Mouse (Mus musculus) splenic B cell, adult 2 months (primary cell): ENCODE measurements at regions not wholly inside any gene's neighbourhood (a gene's known extent, or its start where the extent isn't known, plus 50 kb on each side); places are given as distances from the start of the nearest gene placed in this dataset.

ENCODE experiments used
- DNase-seq: peaks from one replicate; pipeline ENCODE4 v3.0.0-alpha.2; 2011; ENCODE audit warnings: low read depth, low spot score
- H3K27me3 ChIP-seq: 2 replicates; pipeline ENCODE4 v1.6.1; 2012; ENCODE audit warnings: mild to moderate bottlenecking, low read length, moderate library complexity, mixed read lengths; ENCODE audit not compliant: control insufficient read depth, poor library complexity, insufficient read depth, severe bottlenecking
- H3K36me3 ChIP-seq: 2 replicates; pipeline ENCODE4 v1.6.1; 2012; ENCODE audit warnings: mild to moderate bottlenecking, low read length, moderate library complexity, mixed read lengths; ENCODE audit not compliant: control insufficient read depth, poor library complexity, insufficient read depth, severe bottlenecking

GRCm38 (mm10) chr10:9119249-9119648, 233.4 kb upstream of the Sash1 start:
- H3K36me3 ChIP-seq: no peaks in the 10 kb centered on the region
- no peak for DNase-seq
- no peaks in the 10 kb centered on the region; the same call in 1 of the 2 replicates for H3K27me3 ChIP-seq

- Histone ChIP-seq H3K27me3 (no peaks in the 10 kb centered on the region; the same call in 1 of the 2 replicates), H3K36me3 (no peaks in the 10 kb centered on the region)
- no peak for DNase-seq
These were observed 232.0 kb upstream of the Sash1 start for GRCm38 (mm10) chr10:9117648-9118551.

GRCm38 (mm10) chr10:9117134-9117533, 231.3 kb upstream of the Sash1 start:
- no peaks in the 10 kb centered on the region; the same call in 1 of the 2 replicates for H3K27me3 ChIP-seq
- no peaks in the 10 kb centered on the region for H3K36me3 ChIP-seq
- no peak for DNase-seq

- Histone ChIP-seq H3K27me3 (no peaks in the 10 kb centered on the region; the same call in 1 of the 2 replicates), H3K36me3 (no peaks in the 10 kb centered on the region)
- DNase-seq: no peak
These were observed 227.8 kb upstream of the Sash1 start for GRCm38 (mm10) chr10:9113706-9114105.

GRCm38 (mm10) chr10:9111051-9111450, 225.2 kb upstream of the Sash1 start:
- Histone ChIP-seq H3K36me3 (no peaks in the 10 kb centered on the region), H3K27me3 (no peaks in the 10 kb centered on the region)
- no peak for DNase-seq

- Histone ChIP-seq H3K36me3 (no peaks in the 10 kb centered on the region), H3K27me3 (no peaks in the 10 kb centered on the region)
- no peak for DNase-seq
These were observed 210.3 kb upstream of the Sash1 start for GRCm38 (mm10) chr10:9096207-9096606.

GRCm38 (mm10) chr10:9095163-9095562, 209.3 kb upstream of the Sash1 start:
- Histone ChIP-seq H3K36me3 (no peaks in the 10 kb centered on the region), H3K27me3 (no peaks in the 10 kb centered on the region)
- no peak for DNase-seq

GRCm38 (mm10) chr10:9092237-9092885, 206.5 kb upstream of the Sash1 start:
- DNase-seq: no peak
- H3K27me3 ChIP-seq: no peaks in the 10 kb centered on the region
- no peaks in the 10 kb centered on the region for H3K36me3 ChIP-seq

- H3K36me3 ChIP-seq: no peaks in the 10 kb centered on the region
- no peaks in the 10 kb centered on the region for H3K27me3 ChIP-seq
- no peak for DNase-seq
These were observed 205.1 kb upstream of the Sash1 start for GRCm38 (mm10) chr10:9090961-9091360.

- no peaks in the 10 kb centered on the region for H3K27me3 ChIP-seq
- no peaks in the 10 kb centered on the region for H3K36me3 ChIP-seq
- no peak for DNase-seq
These were observed 202.0 kb upstream of the Sash1 start for GRCm38 (mm10) chr10:9087871-9088270.

GRCm38 (mm10) chr10:9087171-9087570, 201.3 kb upstream of the Sash1 start:
- no peaks in the 10 kb centered on the region for H3K36me3 ChIP-seq
- H3K27me3 ChIP-seq: no peaks in the 10 kb centered on the region
- DNase-seq: no peak

- DNase-seq: no peak
These were observed 200.8 kb upstream of the Sash1 start for GRCm38 (mm10) chr10:9086666-9087065.

GRCm38 (mm10) chr10:9085441-9085840, 199.6 kb upstream of the Sash1 start:
- no peak for DNase-seq
- no peaks in the 10 kb centered on the region for H3K36me3 ChIP-seq
- no peaks in the 10 kb centered on the region for H3K27me3 ChIP-seq

More at GRCm38 (mm10) chr10:9086666-9087065, 200.8 kb upstream of the Sash1 start:
- H3K27me3 ChIP-seq: no peaks in the 10 kb centered on the region
- no peaks in the 10 kb centered on the region for H3K36me3 ChIP-seq

- DNase-seq: no peak
- Histone ChIP-seq H3K36me3 (no peaks in the 10 kb centered on the region), H3K27me3 (no peaks in the 10 kb centered on the region)
These were observed 189.0 kb upstream of the Sash1 start for GRCm38 (mm10) chr10:9074916-9075315.

GRCm38 (mm10) chr10:9071630-9072029, 185.8 kb upstream of the Sash1 start:
- peak; percentile 9 for DNase-seq
- H3K36me3 ChIP-seq: no peaks in the 10 kb centered on the region

More at GRCm38 (mm10) chr10:9071630-9072029, 185.8 kb upstream of the Sash1 start:
- H3K27me3 ChIP-seq: no peaks in the 10 kb centered on the region
